Mouse (Mus musculus) midbrain, embryonic 15.5 days (tissue): ENCODE data around the gene Zfp626. TPM values are rescaled to one million over a fixed set of nuclear protein-coding genes. Genes with fewer than 3 reads are reported as not detected.
"Not testable (repeated sequence)": the region's sequence is repeated elsewhere in the genome, so short reads cannot be mapped to it uniquely, and the experiment has no call there.

ENCODE experiments used
- ATAC-seq: fragments of 200-750 bp; cut with Nextera tagmentation; replicated peaks from 2 replicates; pipeline ENCODE4 v1.8.0; 2017; ENCODE audit warnings: moderate TSS enrichment
- H3K27ac ChIP-seq: fragments of 300-500 bp; sonication (generic); 2 replicates; pipeline ENCODE4 v1.5.1; 2015; ENCODE audit warnings: mild to moderate bottlenecking, inconsistent platforms
- H3K27me3 ChIP-seq: fragments of 300-500 bp; sonication (generic); replicated peaks from 2 replicates; pipeline ENCODE4 v1.6.1; 2015; ENCODE audit warnings: inconsistent platforms
- H3K36me3 ChIP-seq: fragments of 300-500 bp; sonication (generic); replicated peaks from 2 replicates; pipeline ENCODE4 v1.6.1; 2015; ENCODE audit warnings: inconsistent platforms
- H3K4me1 ChIP-seq: fragments of 300-500 bp; sonication (generic); 2 replicates; pipeline ENCODE4 v1.6.1; 2015; ENCODE audit warnings: inconsistent platforms
- H3K4me2 ChIP-seq: fragments of 300-500 bp; sonication (generic); 2 replicates; pipeline ENCODE4 v1.6.1; 2015; ENCODE audit warnings: inconsistent platforms, mild to moderate bottlenecking, moderate library complexity
- H3K4me3 ChIP-seq: fragments of 300-500 bp; sonication (generic); 2 replicates; pipeline ENCODE4 v1.5.1; 2015; ENCODE audit warnings: mild to moderate bottlenecking, inconsistent platforms
- H3K9ac ChIP-seq: fragments of 300-500 bp; sonication (generic); 2 replicates; pipeline ENCODE4 v1.6.1; 2015; ENCODE audit warnings: mild to moderate bottlenecking, inconsistent platforms
- H3K9me3 ChIP-seq: fragments of 300-500 bp; sonication (generic); 2 replicates; pipeline ENCODE4 v1.6.1; 2016; ENCODE audit warnings: inconsistent platforms
- WGBS: fragments of 180-500 bp; shearing (Covaris S2); methylation state at CpG from one replicate; pipeline ENCODE4 v1.1.7; 2015; ENCODE audit warnings: mixed read lengths; 5-methylcytosine and 5-hydroxymethylcytosine counted together
- polyA plus RNA-seq: library from polyadenylated mRNA; unstranded; fragments of >200 nt; fragmentation: Nextera tagmentation; extraction: Ambion mirVana; gene quantifications from 2 replicates; pipeline ENCODE4 v1.2.1, GENCODE M21; 2015

Gene Zfp626
- polyA plus RNA-seq, 1 experiment from 2014 or later, result 1.4 TPM

- Histone ChIP-seq H3K9me3 (no peaks in the 10 kb centered on the region), H3K4me1 (peaks cover 4% of the 10 kb centered on the region), H3K9ac (no peak overlapping the region), H3K27me3 (no peaks in the 10 kb centered on the region), H3K27ac (no peak overlapping the region), H3K36me3 (no peaks in the 10 kb centered on the region), H3K4me3 (no peak overlapping the region), H3K4me2 (no peak overlapping the region)
- no peak for ATAC-seq
- WGBS, result 84% methylated on average over 2 of the region's 2 CpGs
Observed at GRCm38 (mm10) chr7:27834131-27834530, 27.1 kb downstream of the Zfp626 start.

GRCm38 (mm10) chr7:27837896-27838295, 30.9 kb downstream of the Zfp626 start:
- ATAC-seq, result peak; percentile 55
- Histone ChIP-seq H3K27ac (peak overlapping the region; percentile 91), H3K4me3 (peak overlapping the region; percentile 56), H3K27me3 (no peaks in the 10 kb centered on the region), H3K4me1 (peaks cover 16% of the 10 kb centered on the region), H3K4me2 (peak overlapping the region; percentile 69), H3K9ac (peak overlapping the region; percentile 66), H3K36me3 (no peaks in the 10 kb centered on the region), H3K9me3 (no peaks in the 10 kb centered on the region)
- 28% methylated on average over 6 of the region's 6 CpGs for WGBS

GRCm38 (mm10) chr7:27838323-27839249, 31.6 kb downstream of the Zfp626 start, which contains the start of gene Zfp59:
TSS of gene Zfp59 (plus strand) at chr7:27838607.
- H3K27ac ChIP-seq, result peak within 1 kb of the TSS; percentile 91
- no peaks in the 10 kb centered on the region for H3K27me3 ChIP-seq
- no peaks in the 10 kb centered on the region for H3K36me3 ChIP-seq
- ATAC-seq, result peak; percentile 97
- no peaks in the 10 kb centered on the region for H3K9me3 ChIP-seq
- H3K4me1 ChIP-seq, result peaks cover 16% of the 10 kb centered on the region
- H3K4me2 ChIP-seq, result peak within 1 kb of the TSS; percentile 69
- WGBS, result 3% methylated on average over 34 of the region's 34 CpGs
- H3K4me3 ChIP-seq, result peak within 1 kb of the TSS; percentile 56
- peak within 1 kb of the TSS; percentile 66 for H3K9ac ChIP-seq

GRCm38 (mm10) chr7:27839596-27839995, 32.6 kb downstream of the Zfp626 start:
- H3K4me3 ChIP-seq, result peak overlapping the region; percentile 56; the same call in 1 of the 2 replicates
- no peak for ATAC-seq
- WGBS, result 92% methylated on average over 7 of the region's 7 CpGs
- no peaks in the 10 kb centered on the region for H3K27me3 ChIP-seq
- peaks cover 16% of the 10 kb centered on the region for H3K4me1 ChIP-seq
- H3K9me3 ChIP-seq, result no peaks in the 10 kb centered on the region
- H3K4me2 ChIP-seq, result peak overlapping the region; percentile 69
- peak overlapping the region; percentile 66; the same call in 1 of the 2 replicates for H3K9ac ChIP-seq
- H3K27ac ChIP-seq, result no peak overlapping the region
- H3K36me3 ChIP-seq, result 0 out of 2 replicates have a peak, but pooled peaks cover 2% of the 10 kb centered on the region

- Histone ChIP-seq H3K4me3 (no peak overlapping the region), H3K27ac (no peak overlapping the region), H3K4me2 (no peak overlapping the region), H3K9ac (no peak overlapping the region), H3K9me3 (no peaks in the 10 kb centered on the region), H3K36me3 (0 out of 2 replicates have a peak, but pooled peaks cover 2% of the 10 kb centered on the region), H3K27me3 (no peaks in the 10 kb centered on the region), H3K4me1 (peaks cover 16% of the 10 kb centered on the region)
- ATAC-seq, result no peak
- WGBS, result 86% methylated on average over 6 of the region's 6 CpGs
Observed at GRCm38 (mm10) chr7:27840104-27840503, 33.1 kb downstream of the Zfp626 start.

GRCm38 (mm10) chr7:27857227-27857626, 50.2 kb downstream of the Zfp626 start, which contains the start of gene Zfp607a:
TSS of gene Zfp607a (plus strand) at chr7:27857527.
- no peak for ATAC-seq

GRCm38 (mm10) chr7:27859301-27860251, 52.6 kb downstream of the Zfp626 start:
- WGBS, result 34% methylated on average over 10 of the region's 10 CpGs
- Histone ChIP-seq H3K9ac (no peak overlapping the region; the same call in 1 of the 2 replicates), H3K4me3 (peak overlapping the region; percentile 44), H3K9me3 (no peaks in the 10 kb centered on the region), H3K4me2 (peak overlapping the region; percentile 62), H3K27ac (0 out of 2 replicates have a peak overlapping the region, but pooled peaks have one; percentile 36), H3K4me1 (peaks cover 12% of the 10 kb centered on the region), H3K27me3 (no peaks in the 10 kb centered on the region), H3K36me3 (0 out of 2 replicates have a peak, but pooled peaks cover 4% of the 10 kb centered on the region)
- no peak for ATAC-seq

More at GRCm38 (mm10) chr7:27857227-27857626, 50.2 kb downstream of the Zfp626 start, which contains the start of gene Zfp607a:
- no peaks in the 10 kb centered on the region for H3K27me3 ChIP-seq
- WGBS, result 96% methylated on average over 1 of the region's 1 CpGs
- no peak within 1 kb of the TSS for H3K27ac ChIP-seq
- no peak within 1 kb of the TSS for H3K4me3 ChIP-seq
- no peak within 1 kb of the TSS for H3K9ac ChIP-seq
- no peak within 1 kb of the TSS for H3K4me2 ChIP-seq
- H3K4me1 ChIP-seq, result peaks cover 12% of the 10 kb centered on the region
- H3K9me3 ChIP-seq, result no peaks in the 10 kb centered on the region
- H3K36me3 ChIP-seq, result peaks cover 19% of the 10 kb centered on the region

GRCm38 (mm10) chr7:27860396-27861235, 53.6 kb downstream of the Zfp626 start:
- H3K9ac ChIP-seq, result peak overlapping the region; percentile 36; the same call in 1 of the 2 replicates
- 0 out of 2 replicates have a peak, but pooled peaks cover 3% of the 10 kb centered on the region for H3K36me3 ChIP-seq
- H3K27me3 ChIP-seq, result no peaks in the 10 kb centered on the region
- WGBS, result under 1% methylated on average over 22 of the region's 22 CpGs
- peak overlapping the region; percentile 44 for H3K4me3 ChIP-seq
- peaks cover 12% of the 10 kb centered on the region for H3K4me1 ChIP-seq
- 0 out of 2 replicates have a peak overlapping the region, but pooled peaks have one; percentile 36 for H3K27ac ChIP-seq
- peak overlapping the region; percentile 62 for H3K4me2 ChIP-seq
- ATAC-seq, result peak; percentile 67; the same call in 1 of the 2 replicates
- no peaks in the 10 kb centered on the region for H3K9me3 ChIP-seq

- not testable (repeated sequence) for ATAC-seq, H3K27me3 ChIP-seq, H3K27ac ChIP-seq, H3K9ac ChIP-seq, H3K9me3 ChIP-seq, H3K36me3 ChIP-seq, H3K4me3 ChIP-seq, H3K4me2 ChIP-seq
- 87% methylated on average over 5 of the region's 5 CpGs for WGBS
- H3K4me1 ChIP-seq, result peaks cover 12% of the 10 kb centered on the region
Observed at GRCm38 (mm10) chr7:27862578-27862977, 55.6 kb downstream of the Zfp626 start.
